Mouse (Mus musculus) stomach, embryonic 14.5 days (tissue): ENCODE results near the gene Rab44. TPM values are rescaled to one million over a fixed set of nuclear protein-coding genes. Genes with fewer than 3 reads are reported as not detected.

ENCODE experiments used
- ATAC-seq: fragments of 200-750 bp; cut with Nextera tagmentation; 2 replicates; pipeline ENCODE4 v1.8.0; 2017; ENCODE audit warnings: low read depth, moderate TSS enrichment; ENCODE audit not compliant: insufficient number of reproducible peaks, insufficient read depth, low FRiP score
- H3K27ac ChIP-seq: fragments of 300-500 bp; sonication (generic); 2 replicates; pipeline ENCODE4 v1.5.1; 2014; ENCODE audit warnings: mild to moderate bottlenecking, low read length, moderate library complexity, mixed read lengths
- H3K27me3 ChIP-seq: fragments of 300-500 bp; sonication (generic); 2 replicates; pipeline ENCODE4 v1.6.1; 2014; ENCODE audit warnings: low read length, control low read depth, mixed read lengths; ENCODE audit not compliant: control insufficient read depth, insufficient read depth
- H3K36me3 ChIP-seq: fragments of 300-500 bp; sonication (generic); 2 replicates; pipeline ENCODE4 v1.6.1; 2014; ENCODE audit warnings: mild to moderate bottlenecking, control low read depth, low read length, moderate library complexity, mixed read lengths; ENCODE audit not compliant: control insufficient read depth, insufficient read depth
- H3K4me1 ChIP-seq: fragments of 300-500 bp; sonication (generic); 2 replicates; pipeline ENCODE4 v1.6.1; 2014; ENCODE audit warnings: low read length, control low read depth, mixed read lengths; ENCODE audit not compliant: control insufficient read depth, insufficient read depth
- H3K4me2 ChIP-seq: fragments of 300-500 bp; sonication (generic); replicated peaks from 2 replicates; pipeline ENCODE4 v1.6.1; 2014; ENCODE audit warnings: low read depth, low read length, control low read depth
- H3K4me3 ChIP-seq: fragments of 300-500 bp; sonication (generic); 2 replicates; pipeline ENCODE4 v1.5.1; 2014; ENCODE audit warnings: low read depth, low read length, control low read depth
- H3K9ac ChIP-seq: fragments of 300-500 bp; sonication (generic); replicated peaks from 2 replicates; pipeline ENCODE4 v1.6.1; 2014; ENCODE audit warnings: low read depth, mild to moderate bottlenecking, control low read depth, low read length, moderate library complexity, mixed read lengths
- H3K9me3 ChIP-seq: fragments of 300-500 bp; sonication (generic); 2 replicates; pipeline ENCODE4 v1.6.1; 2016; ENCODE audit warnings: low read depth, low read length, control low read depth; ENCODE audit not compliant: control insufficient read depth
- WGBS: fragments of 180-500 bp; shearing (Covaris S2); extraction: QIAGEN DNeasy Blood & Tissue Kit; methylation state at CpG from one replicate; pipeline ENCODE4 v1.1.7; 2014; 5-methylcytosine and 5-hydroxymethylcytosine counted together
- polyA plus RNA-seq: library from polyadenylated mRNA; unstranded; fragments of >200 nt; fragmentation: Nextera tagmentation; extraction: Ambion mirVana; gene quantifications from 2 replicates; pipeline ENCODE4 v1.2.1, GENCODE M21; 2014

The Rab44 gene
- polyA plus RNA-seq, 1 experiment from 2014 or later, result 0.39 TPM

DNA sequence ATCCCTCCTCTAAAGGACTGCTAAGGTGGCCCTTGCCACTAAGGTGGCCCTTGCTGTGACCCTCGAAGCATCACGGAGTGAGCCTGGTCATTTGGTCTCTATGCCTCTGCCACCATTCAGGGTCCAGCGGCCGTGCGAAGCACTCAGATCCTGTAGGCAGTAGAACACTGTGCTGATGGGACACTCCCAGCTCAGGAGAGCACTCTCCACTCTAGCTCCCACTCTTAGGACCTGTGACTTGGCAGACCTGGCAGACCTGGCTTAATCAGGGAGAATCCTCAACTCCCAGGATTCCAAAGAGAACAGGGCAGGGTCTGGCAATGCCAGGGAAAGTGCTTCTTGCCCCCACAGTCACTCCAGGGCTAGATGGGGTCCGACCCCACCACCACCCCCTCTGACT is 66.0 kb downstream of the Rab44 start:
- Histone ChIP-seq H3K4me3 (no peak overlapping the region), H3K36me3 (no peaks in the 10 kb centered on the region), H3K4me1 (peaks cover 3% of the 10 kb centered on the region; the same call in 1 of the 2 replicates), H3K9ac (no peak overlapping the region), H3K9me3 (no peaks in the 10 kb centered on the region), H3K27ac (no peak overlapping the region), H3K27me3 (no peaks in the 10 kb centered on the region), H3K4me2 (no peak overlapping the region)
- ATAC-seq, result no peak
- WGBS, result 89% methylated on average over 6 of the region's 6 CpGs

DNA sequence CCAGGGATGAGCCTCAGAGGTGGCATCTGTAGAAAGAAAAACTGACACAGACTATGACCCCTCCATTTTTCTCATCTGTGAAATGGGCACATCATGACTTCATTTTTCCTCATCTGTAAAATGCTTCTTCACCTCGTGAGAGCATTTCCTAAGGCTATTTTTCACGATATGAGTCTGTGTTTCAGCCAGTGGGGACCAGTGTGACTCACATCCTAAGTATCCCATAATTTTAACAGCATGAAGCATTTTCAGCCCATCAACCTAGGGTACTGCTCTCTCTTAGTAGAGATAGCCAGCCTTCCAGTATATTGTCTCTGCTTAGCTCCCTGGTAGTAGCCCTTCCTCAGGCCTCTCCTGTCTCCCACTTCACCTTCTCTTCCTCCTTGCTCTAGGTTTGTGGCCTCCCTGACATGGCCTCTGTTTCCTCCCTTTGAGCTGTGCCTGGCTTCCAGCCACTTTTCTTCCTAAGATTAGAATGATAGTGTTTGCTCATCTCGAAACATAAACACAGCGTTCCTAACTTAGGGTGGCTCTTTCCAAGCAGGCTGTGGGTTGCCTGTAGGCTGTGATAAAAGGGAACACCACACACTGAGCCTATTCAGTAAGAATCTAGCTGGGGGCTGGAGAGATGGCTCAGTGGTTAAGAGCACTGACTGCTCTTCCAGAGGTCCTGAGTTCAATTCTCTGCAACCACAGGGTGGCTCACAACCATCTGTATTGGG is 66.6 kb downstream of the Rab44 start:
- no peak for ATAC-seq
- peaks cover 9% of the 10 kb centered on the region; the same call in 1 of the 2 replicates for H3K4me1 ChIP-seq
- H3K4me2 ChIP-seq, result no peak overlapping the region
- no peak overlapping the region for H3K4me3 ChIP-seq
- no peaks in the 10 kb centered on the region for H3K36me3 ChIP-seq
- H3K27me3 ChIP-seq, result no peaks in the 10 kb centered on the region
- no peaks in the 10 kb centered on the region for H3K9me3 ChIP-seq
- H3K9ac ChIP-seq, result no peak overlapping the region
- WGBS, result 46% methylated on average over 4 of the region's 4 CpGs
- H3K27ac ChIP-seq, result no peak overlapping the region

DNA sequence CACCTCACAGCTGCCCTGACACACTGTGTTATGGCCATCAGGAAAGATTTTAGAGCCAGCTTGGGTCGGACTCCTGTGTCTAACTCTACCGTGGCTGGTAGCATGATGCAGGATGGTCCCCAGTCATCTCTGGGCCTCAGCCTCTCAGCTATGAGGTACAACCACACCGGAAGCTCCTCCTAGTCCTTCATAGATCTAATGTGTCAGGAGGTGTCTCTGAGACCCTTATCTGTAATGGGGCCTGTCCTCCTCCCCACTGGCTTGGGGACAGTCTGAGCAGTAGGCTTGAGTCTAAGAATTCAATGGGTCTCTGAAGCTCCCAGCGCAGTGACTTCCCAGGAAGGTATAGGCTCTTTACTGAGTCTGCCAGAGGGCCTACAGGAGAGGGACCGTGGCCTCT is 67.8 kb downstream of the Rab44 start:
- no peaks in the 10 kb centered on the region for H3K36me3 ChIP-seq
- no peaks in the 10 kb centered on the region for H3K9me3 ChIP-seq
- peaks cover 9% of the 10 kb centered on the region; the same call in 1 of the 2 replicates for H3K4me1 ChIP-seq
- H3K27me3 ChIP-seq, result no peaks in the 10 kb centered on the region
- no peak for ATAC-seq
- H3K9ac ChIP-seq, result no peak overlapping the region
- H3K4me3 ChIP-seq, result no peak overlapping the region
- WGBS, result 77% methylated on average over 5 of the region's 5 CpGs
- no peak overlapping the region for H3K4me2 ChIP-seq
- no peak overlapping the region for H3K27ac ChIP-seq

DNA sequence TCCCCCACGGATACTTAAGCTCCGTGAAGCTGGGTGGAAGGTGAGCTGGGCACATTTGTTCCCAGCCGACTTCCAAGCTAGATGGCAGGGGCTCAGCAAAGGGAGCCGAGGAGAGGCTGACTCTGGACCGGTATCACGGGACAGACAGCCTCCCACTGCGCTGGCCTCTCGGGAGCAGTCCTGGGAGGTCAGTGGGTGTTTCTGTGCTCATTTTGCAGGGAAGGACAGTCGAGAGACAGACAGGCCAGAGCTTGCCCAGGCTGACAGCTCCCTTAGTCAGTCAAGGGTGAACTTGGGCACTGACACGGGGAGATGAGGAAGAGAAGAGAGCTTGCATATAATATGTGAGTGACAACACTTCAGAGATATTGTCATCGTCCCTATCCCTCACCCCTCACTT is 69.2 kb downstream of the Rab44 start:
- no peaks in the 10 kb centered on the region for H3K36me3 ChIP-seq
- no peaks in the 10 kb centered on the region for H3K9me3 ChIP-seq
- no peak for ATAC-seq
- no peak overlapping the region for H3K27ac ChIP-seq
- H3K4me2 ChIP-seq, result no peak overlapping the region
- H3K27me3 ChIP-seq, result no peaks in the 10 kb centered on the region
- H3K4me3 ChIP-seq, result no peak overlapping the region
- H3K9ac ChIP-seq, result no peak overlapping the region
- WGBS, result 56% methylated on average over 11 of the region's 11 CpGs
- H3K4me1 ChIP-seq, result peaks cover 9% of the 10 kb centered on the region; the same call in 1 of the 2 replicates

DNA sequence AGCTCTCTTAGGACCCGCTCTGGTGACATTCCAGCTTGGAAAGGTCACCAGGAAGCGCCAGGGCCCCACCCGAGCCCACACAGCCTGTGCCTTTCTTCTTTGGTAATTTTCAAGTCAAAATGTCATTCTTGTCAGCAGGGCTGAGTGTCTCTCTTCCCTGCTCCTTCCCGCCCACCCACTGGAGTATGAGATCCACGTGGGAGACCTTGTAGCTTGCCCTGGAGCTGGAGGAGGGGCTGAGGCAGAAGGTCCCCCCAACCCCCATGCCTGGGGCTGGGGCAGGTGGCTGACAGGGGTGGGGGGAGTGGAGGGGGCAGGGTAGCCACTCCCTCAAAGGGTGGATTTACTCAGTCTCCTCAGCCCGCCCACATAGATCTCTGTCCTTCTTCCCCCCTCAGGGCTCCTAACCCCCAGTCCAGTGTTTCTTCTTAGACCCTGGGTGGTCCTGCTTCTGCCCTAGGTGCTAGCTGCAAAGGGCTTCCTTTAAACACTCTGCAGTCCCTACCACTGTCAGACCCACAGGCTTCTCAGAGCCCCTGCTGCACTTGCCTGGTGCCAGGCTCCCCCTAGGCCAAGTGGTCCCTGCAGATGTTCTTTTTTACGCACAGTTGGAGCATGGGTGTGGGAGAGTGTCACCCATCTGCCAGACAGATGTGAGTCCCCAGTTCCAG is 71.6 kb downstream of the Rab44 start:
- Histone ChIP-seq H3K4me3 (no peak overlapping the region), H3K9me3 (no peaks in the 10 kb centered on the region), H3K9ac (no peak overlapping the region), H3K27ac (no peak overlapping the region), H3K4me2 (no peak overlapping the region), H3K36me3 (no peaks in the 10 kb centered on the region), H3K4me1 (peaks cover 12% of the 10 kb centered on the region; the same call in 1 of the 2 replicates), H3K27me3 (no peaks in the 10 kb centered on the region)
- peak; percentile 38; the same call in 1 of the 2 replicates for ATAC-seq
- 42% methylated on average over 7 of the region's 7 CpGs for WGBS

DNA sequence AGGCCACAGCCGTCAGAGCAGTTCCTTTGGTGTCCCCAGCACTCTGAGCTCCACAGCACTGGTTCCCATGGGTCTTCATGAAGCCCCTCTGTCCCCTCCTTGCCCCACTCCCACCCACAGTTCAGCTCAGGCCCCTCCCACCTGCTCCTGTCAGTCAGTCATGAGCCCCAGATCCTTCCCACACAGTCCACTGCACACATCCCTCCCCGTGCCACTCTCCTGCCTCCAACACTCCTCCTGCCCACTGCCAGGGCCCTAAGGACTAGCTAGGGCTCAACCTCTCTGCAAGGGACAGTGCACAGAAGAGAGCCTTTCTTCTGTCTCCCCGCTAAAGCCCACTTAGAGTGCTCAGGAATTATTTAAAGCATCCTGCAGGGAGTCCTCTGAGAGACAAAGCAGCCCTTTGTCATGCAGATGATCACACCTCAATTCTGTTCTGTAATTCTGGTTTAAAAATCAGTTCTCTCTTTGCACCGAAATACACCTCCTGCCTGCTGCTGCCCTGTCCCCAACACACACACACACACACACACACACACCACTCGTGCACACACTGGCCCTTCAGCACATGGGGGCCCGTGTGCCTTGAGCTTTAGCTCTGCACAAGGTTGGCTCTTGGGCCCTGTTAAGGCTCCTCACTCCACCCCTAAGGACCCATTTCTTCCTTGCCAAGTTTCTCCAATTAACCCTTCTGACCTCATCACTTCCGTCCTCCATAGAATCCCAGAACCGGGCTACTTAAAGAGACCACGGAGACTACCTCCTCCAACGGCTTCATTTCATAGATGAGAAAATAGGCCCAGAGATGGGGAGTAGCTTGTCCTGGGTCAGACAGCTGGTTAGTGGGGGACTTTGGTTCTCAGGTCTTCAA is 73.3 kb downstream of the Rab44 start:
- H3K4me1 ChIP-seq, result peaks cover 12% of the 10 kb centered on the region; the same call in 1 of the 2 replicates
- ATAC-seq, result no peak
- no peak overlapping the region for H3K4me3 ChIP-seq
- no peaks in the 10 kb centered on the region for H3K27me3 ChIP-seq
- H3K9ac ChIP-seq, result no peak overlapping the region
- no peak overlapping the region for H3K4me2 ChIP-seq
- no peaks in the 10 kb centered on the region for H3K36me3 ChIP-seq
- no peaks in the 10 kb centered on the region for H3K9me3 ChIP-seq
- H3K27ac ChIP-seq, result no peak overlapping the region
- 50% methylated on average over 10 of the region's 10 CpGs for WGBS

DNA sequence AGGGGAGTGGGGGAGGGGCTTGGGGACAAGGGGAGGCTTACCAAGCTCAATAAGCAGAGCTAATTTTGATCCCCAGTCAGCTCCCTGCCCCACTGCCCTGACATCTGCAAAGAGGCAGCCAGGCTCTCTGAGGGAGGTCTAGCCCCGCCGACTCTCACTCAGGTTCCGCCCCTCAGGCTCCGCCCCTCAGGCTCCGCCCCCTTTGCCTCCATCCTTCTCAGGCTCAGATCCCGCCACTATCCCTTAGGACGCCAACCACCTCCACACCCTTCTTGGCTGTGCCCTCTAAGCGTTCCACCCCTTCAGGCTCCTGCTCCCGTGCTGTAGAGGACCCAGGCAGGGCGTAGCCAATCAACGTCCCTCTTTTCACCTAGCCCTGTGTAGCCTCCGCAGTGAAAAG is 75.0 kb downstream of the Rab44 start:
- H3K27me3 ChIP-seq, result no peaks in the 10 kb centered on the region
- peaks cover 12% of the 10 kb centered on the region; the same call in 1 of the 2 replicates for H3K4me1 ChIP-seq
- WGBS, result 5% methylated on average over 12 of the region's 12 CpGs
- ATAC-seq, result 0 out of 2 replicates have a peak, but pooled peaks have one; percentile 31
- H3K36me3 ChIP-seq, result no peaks in the 10 kb centered on the region
- H3K9me3 ChIP-seq, result no peaks in the 10 kb centered on the region
- H3K27ac ChIP-seq, result no peak overlapping the region
- H3K4me3 ChIP-seq, result no peak overlapping the region
- no peak overlapping the region for H3K9ac ChIP-seq
- no peak overlapping the region for H3K4me2 ChIP-seq

DNA sequence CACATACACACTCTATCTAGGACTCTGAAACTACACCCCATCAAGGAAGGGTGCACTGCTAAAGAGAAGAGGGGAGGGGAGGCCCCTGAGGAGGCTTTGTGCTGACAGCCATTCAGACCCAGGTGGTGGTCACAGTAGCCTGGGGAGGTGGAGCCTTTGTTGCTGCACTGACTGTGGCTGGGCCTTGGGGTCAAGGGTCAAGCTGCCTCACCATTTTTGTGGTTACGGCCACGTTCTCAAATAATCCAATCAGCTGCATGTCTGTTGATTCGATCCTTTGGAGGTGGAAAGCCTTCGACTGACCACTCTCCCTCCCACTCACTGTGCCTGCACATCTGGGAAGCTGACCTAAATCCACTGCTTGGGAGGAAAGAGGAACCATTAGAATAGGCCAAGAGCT is 81.6 kb downstream of the Rab44 start:
- Histone ChIP-seq H3K27me3 (no peaks in the 10 kb centered on the region), H3K4me1 (peaks cover 8% of the 10 kb centered on the region; the same call in 1 of the 2 replicates), H3K9me3 (no peaks in the 10 kb centered on the region), H3K4me3 (no peak overlapping the region), H3K4me2 (no peak overlapping the region), H3K27ac (no peak overlapping the region), H3K36me3 (no peaks in the 10 kb centered on the region), H3K9ac (no peak overlapping the region)
- 56% methylated on average over 4 of the region's 4 CpGs for WGBS
- ATAC-seq, result no peak
